Mouse (Mus musculus) embryonic fibroblast, embryonic 13.5 days (primary cell): ENCODE results near the gene Sun2.

Source experiments
- CTCF ChIP-seq: IDR thresholded peaks from 2 replicates; pipeline ENCODE4 v1.5.1; 2011; ENCODE audit warnings: mild to moderate bottlenecking, control low read depth, low read length, moderate library complexity, borderline replicate concordance; ENCODE audit not compliant: insufficient read depth
- POLR2A ChIP-seq: IDR thresholded peaks from 2 replicates; pipeline ENCODE4 v1.6.1; 2011; ENCODE audit warnings: low read depth, mild to moderate bottlenecking, control low read depth, low read length, moderate library complexity

- TF ChIP-seq CTCF, result no peak
- TF ChIP-seq POLR2A, result no peak
Measured at GRCm38 (mm10) chr15:79753873-79754272, 11.5 kb upstream of the Sun2 start.
